Mouse (Mus musculus) spleen, postnatal 36 days (tissue): ENCODE results near the gene Cep112.

ENCODE experiments used
- DNase-seq, 2 experiments: peaks; one replicate each; pipeline ENCODE4 v3.0.0; 2022; ENCODE audit warnings: low spot score in 2 of 2, mixed read lengths in 1 of 2

The Cep112 gene

DNA sequence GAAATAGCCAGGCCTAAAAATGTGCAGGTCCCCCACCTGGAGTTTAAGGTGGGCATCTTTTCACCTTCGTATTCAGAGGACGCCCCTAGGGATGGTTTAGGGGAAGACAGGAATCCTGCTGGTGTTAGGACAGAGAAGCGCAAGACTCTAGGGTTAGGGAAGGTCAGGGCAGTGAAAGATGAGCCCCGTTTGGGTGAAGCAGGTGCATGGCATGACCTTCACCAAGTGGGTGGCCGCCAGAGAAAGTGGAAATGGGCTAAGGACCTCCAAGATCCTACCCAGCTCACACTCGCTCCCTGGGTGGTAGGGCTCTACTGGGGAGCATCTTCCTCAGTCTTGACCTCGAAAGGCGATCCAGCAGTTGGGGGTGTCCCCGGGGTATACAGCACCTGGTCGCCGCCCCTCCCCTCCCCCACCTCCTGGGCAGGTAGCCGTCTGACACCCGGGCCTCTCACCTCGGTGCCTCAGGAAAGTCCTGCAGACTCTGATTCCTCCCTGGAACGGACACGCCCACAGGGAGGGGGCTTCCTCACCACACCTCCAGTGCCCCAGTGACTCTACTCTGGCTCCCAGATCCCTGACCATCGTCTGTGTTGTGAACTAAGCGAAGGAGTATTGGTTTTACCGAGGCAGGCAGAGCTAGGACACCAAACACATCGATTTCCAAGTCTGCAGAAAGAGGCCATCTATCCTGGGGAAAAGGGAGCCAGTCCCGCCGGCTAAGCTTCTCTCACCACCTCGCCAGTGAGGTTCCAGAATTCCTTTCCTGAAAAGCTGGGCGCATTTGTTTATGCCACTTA lies 484.6 kb downstream of the Cep112 start:
- DNase-seq = no peak
